Mouse (Mus musculus): ENCODE results near the gene Ccne1. TPM values are rescaled to one million over a fixed set of nuclear protein-coding genes. Genes with fewer than 3 reads are reported as not detected.

Gene Ccne1
- 19.6 TPM for polyA plus RNA-seq (2015; fragmentation: Illumina TruSeq; extraction: RNeasy Lipid Tissue Mini Kit (QIAGEN cat#74804); ENCODE audit: low read depth, low replicate concordance)

DNA sequence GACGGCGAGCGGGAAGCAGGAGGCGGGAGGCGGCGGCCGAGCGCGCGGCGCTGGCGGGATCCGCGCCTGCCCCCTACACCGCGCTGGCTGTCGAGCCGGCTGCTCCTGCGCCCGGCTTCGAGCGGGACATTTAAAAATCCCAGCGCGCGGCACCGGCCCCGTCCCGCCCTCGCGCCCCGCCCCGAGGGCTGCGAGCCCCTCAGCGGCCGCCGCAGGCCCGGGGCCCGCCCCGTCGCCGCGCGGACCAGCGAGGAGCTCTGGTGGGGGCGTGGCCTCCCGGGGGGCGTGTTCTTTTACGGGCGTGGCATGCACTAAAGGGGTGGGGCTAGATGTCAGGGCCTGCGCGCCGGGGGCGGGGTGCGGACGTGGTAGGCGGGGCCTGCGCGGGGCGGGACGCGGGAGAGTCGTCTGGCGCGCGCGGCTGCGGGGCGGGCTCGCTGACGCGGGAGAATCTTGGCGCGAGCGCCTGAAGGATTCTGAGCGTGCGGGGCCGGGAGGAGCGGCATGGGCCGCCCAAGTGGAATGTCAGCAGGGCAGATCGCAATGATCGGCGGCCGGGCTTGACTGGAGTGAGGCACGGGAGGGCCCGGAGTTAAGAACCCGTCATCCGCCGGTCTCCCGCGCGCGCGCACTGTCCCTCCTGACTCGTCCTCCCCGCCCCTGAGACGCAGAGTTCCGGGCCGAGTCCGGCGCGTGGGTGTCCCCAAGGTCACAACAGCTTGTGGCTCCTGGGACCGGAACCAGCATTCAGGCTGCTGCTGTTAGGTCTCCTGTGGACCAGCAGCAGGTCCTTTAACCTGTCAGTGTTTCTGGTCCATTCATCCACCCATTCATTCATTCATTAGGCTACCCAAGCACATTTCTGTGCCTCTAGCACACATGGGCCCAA lies at the start of gene Ccne1:
Gene Ccne1, minus strand, starts transcription at position 164 of the 889 bp plus-strand sequence.

Other genes starting within 250 kb of the Ccne1 start
- 47.2 TPM for gene Uri1, start 84.0 kb downstream of the Ccne1 start, polyA plus RNA-seq (2015; fragmentation: Illumina TruSeq; extraction: RNeasy Lipid Tissue Mini Kit (QIAGEN cat#74804); ENCODE audit: low read depth, low replicate concordance)
- 20.7 TPM for gene 1600014C10Rik, start 75.7 kb upstream of the Ccne1 start, polyA plus RNA-seq (2015; fragmentation: Illumina TruSeq; extraction: RNeasy Lipid Tissue Mini Kit (QIAGEN cat#74804); ENCODE audit: low read depth, low replicate concordance)
- 2.8 TPM for gene Plekhf1, start 120.5 kb upstream of the Ccne1 start, polyA plus RNA-seq (2015; fragmentation: Illumina TruSeq; extraction: RNeasy Lipid Tissue Mini Kit (QIAGEN cat#74804); ENCODE audit: low read depth, low replicate concordance)
- 30.4 TPM for gene Pop4, start 163.9 kb upstream of the Ccne1 start, polyA plus RNA-seq (2015; fragmentation: Illumina TruSeq; extraction: RNeasy Lipid Tissue Mini Kit (QIAGEN cat#74804); ENCODE audit: low read depth, low replicate concordance)